Mouse (Mus musculus): ENCODE measurements at regions not wholly inside any gene's neighbourhood (a gene's known extent, or its start where the extent isn't known, plus 50 kb on each side); places are given as distances from the start of the nearest gene placed in this dataset.
"Not testable (repeated sequence)": the region's sequence is repeated elsewhere in the genome, so short reads cannot be mapped to it uniquely, and the experiment has no call there.

- peak; percentile 50 for ATAC-seq (ENCODE audit: low TSS enrichment)
These were observed 167.7 kb upstream of the Fam3c start for GRCm38 (mm10) chr6:22523582-22524234.

DNA sequence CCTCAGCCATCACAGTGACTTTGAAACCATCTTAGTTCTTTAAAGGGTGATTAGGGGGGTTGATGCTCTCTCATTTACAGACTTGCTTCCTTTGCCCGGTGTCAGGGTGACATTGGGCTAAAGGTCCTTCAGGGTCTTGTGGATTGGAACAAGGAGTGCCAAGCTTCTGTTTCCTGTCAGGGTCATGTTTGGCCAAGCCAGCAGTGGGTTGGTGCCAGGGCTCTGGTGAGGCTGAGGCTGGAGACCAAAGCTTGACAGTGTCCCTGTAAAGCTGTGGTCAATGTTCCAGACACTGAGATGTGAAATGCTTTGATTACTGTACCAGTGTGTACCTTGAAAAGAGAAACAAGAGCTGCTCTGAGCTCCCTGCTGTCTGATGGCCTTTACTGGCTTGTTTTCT, 150.8 kb upstream of the Fam3c start:
- no peak for ATAC-seq (ENCODE audit: low TSS enrichment)

DNA sequence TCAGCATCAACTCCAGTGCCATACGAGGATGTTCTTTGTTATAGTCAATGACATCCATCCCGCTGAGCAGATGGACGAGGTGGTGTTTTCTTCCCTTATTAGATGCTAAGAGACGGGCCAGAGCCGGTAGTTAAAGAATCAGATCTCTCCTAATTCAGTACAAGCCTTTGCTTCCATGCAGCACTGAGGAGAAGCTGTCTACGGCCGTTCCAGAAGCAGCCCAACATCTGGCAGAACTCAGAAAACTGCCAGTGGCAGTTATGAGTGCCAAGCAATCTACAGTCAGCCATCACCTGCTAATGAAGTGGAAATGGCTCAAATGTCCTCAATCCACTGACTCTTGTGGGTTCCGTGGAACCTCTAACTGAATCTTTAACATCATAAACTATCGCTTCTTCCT, 141.3 kb upstream of the Fam3c start:
- ATAC-seq (ENCODE audit: low TSS enrichment), result no peak

DNA sequence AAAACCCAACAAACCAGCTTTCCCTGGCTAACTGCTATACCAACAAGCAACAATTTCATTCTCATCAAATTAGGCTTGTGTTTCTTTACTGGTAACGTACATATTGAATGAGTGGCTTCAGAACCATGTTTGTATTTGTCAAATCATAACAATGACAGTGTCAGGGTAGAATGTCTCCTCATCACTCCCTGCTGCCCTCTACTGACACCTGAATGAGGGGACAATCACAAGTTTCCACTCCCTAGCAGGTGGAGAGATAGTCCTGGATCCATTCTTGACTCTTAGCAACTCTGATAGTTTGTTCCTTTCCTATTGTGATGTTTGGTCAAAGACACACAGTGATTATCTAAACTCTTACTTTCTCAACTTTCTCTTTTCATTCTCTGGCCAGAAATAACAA, 140.4 kb upstream of the Fam3c start:
- no peak for ATAC-seq (ENCODE audit: low TSS enrichment)

GRCm38 (mm10) chr6:22493632-22494260, 137.7 kb upstream of the Fam3c start:
- peak; percentile 88 for ATAC-seq (ENCODE audit: low TSS enrichment)

- no peak for ATAC-seq (ENCODE audit: low TSS enrichment)
These were observed 136.9 kb upstream of the Fam3c start for GRCm38 (mm10) chr6:22492896-22493295.

DNA sequence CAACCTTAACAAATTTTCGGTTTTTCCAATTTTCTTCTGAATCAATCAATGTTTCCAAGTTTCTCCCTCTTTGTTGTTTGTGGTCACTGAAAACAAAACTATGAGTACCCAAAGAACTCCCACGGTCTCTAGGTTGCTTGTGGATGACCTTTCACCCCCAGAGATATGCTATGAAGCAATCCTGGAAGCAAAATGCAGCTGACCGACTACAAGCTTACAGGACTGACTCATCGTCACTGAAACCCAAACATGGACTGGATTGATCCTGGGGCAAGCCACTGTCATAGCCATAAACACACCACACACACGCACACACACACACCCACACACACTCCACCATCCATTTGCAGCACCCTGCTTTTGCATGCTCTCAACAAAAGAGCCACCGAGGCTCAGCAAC, 134.7 kb upstream of the Fam3c start:
- ATAC-seq (ENCODE audit: low TSS enrichment), result no peak

DNA sequence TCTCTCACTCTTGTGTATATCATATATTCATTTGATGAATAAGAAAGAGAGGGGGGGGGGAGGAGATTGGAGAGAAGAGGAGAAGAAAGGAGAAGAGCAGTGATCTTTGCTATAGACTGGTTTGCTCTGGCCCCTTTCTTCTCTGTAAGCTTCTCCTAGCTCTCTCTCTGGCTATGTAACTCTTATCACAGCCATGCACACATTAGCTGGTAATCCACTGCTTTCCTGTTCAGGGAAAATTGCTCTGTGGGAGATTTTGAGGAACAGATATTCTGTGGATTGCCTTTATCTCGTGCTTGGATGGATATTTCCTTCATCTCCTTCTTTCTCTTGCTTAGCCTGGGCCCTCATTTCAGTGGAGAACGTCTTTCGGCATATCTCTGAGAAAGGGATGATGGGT, 131.4 kb upstream of the Fam3c start:
- ATAC-seq (ENCODE audit: low TSS enrichment), result no peak

- no peak for ATAC-seq (ENCODE audit: low TSS enrichment)
These were observed 129.9 kb upstream of the Fam3c start for GRCm38 (mm10) chr6:22485828-22486518.

DNA sequence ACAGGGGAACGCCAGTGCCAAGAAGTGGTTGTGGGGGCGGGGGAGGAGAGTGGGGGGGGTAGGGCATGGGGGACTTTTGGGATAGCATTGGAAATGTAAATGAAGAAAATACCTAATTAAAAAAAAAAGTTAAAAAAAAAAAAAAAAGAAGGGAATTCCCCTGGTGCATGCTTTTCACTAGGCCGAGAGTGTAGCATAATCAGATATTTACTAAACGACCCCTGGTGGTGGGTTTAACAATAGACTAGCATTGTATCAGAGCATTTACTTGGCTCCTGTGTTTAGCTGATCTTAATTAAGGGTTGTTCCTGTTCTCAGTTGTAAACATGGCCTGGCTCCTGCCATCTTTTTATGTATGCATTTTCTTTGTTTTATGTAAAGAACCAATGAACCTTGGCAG, 126.2 kb upstream of the Fam3c start:
- not testable (repeated sequence) for ATAC-seq (ENCODE audit: low TSS enrichment)

- ATAC-seq (ENCODE audit: low TSS enrichment), result peak; percentile 85
These were observed 118.6 kb upstream of the Fam3c start for GRCm38 (mm10) chr6:22474604-22475003.

- ATAC-seq (ENCODE audit: low TSS enrichment), result peak; percentile 98
These were observed 118.0 kb upstream of the Fam3c start for GRCm38 (mm10) chr6:22474011-22474410.

DNA sequence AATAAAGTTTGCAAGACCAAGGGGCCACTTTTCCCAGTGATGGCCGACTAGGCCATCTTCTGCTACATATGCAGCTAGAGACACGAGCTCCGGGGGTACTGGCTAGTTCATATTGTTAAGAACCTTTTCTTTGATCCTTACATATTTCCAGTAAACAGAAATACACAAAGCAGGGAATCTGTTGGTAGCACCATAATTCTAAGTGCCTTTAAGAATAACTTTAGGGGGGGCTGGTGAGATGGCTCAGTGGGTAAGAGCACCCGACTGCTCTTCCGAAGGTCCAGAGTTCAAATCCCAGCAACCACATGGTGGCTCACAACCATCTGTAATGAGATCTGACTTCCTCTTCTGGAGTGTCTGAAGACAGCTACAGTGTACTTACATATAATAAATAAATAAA, 116.4 kb upstream of the Fam3c start:
- not testable (repeated sequence) for ATAC-seq (ENCODE audit: low TSS enrichment)

GRCm38 (mm10) chr6:22467334-22467993, 111.4 kb upstream of the Fam3c start:
- ATAC-seq (ENCODE audit: low TSS enrichment), result no peak

DNA sequence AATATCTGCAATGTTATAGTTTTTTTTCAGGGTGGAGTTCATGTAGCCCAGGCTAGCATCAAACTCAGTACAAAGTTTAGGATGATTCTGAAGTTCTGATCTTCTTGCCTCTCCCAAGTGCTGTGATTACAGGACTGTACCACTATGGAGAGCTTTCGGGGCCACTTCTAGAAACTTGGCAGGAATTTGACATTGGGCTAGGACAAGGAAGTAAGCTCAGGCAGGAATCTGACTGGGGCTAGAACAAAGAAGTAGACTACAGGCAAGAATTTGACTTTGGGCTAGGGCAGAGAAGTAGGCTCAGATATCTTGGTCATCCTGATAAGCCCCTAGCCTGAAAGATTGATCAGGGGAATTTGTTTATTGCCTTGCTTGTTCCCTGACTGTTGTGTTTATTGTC, 109.9 kb upstream of the Fam3c start:
- no peak for ATAC-seq (ENCODE audit: low TSS enrichment)

- peak; percentile 20; the same call in 1 of the 2 replicates for ATAC-seq (ENCODE audit: low TSS enrichment)
These were observed 103.5 kb upstream of the Fam3c start for GRCm38 (mm10) chr6:22459440-22460016.

DNA sequence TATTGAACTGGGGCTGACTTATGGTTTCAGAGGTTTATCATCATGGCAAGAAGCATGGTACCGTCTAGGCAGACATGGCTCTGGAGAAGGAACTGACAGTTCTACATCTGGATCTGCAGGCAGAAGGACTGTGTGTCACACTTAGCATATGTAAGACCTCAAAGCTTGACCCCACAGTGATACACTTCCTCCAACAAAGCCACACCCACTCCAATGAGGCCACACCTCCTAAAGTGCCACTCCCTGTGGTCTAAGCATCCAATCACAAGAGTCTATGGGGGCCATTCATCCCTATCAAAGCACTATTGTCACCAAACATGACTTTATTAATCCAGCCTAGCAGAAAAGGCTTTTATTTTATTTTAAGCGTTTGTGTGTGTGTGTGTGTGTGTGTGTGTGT, 96.2 kb upstream of the Fam3c start:
- ATAC-seq (ENCODE audit: low TSS enrichment), result no peak

- no peak for ATAC-seq (ENCODE audit: low TSS enrichment)
These were observed 94.5 kb upstream of the Fam3c start for GRCm38 (mm10) chr6:22450501-22450900.

DNA sequence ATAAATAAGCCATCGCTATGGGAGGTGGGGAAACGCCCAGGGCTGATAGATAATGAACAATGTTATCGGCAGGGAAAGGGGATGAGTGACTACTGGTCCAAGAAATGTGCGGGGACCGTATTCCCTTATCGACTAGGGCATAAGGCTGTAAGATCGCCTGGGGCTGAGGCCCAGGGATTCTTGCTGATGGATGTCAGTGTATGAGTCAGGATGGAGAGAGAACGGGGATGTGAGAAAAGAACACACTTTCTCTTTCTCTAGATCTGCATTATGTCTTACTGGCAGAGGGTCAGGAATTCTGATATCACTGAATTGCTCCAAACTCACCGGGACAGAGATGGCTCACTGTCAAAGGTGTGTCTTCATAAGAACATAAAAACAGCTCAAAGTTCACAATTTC, 92.9 kb upstream of the Fam3c start:
- ATAC-seq (ENCODE audit: low TSS enrichment), result no peak

- no peak for ATAC-seq (ENCODE audit: low TSS enrichment)
These were observed 91.6 kb upstream of the Fam3c start for GRCm38 (mm10) chr6:22447636-22448035.

GRCm38 (mm10) chr6:22446621-22447310, 90.7 kb upstream of the Fam3c start:
- no peak for ATAC-seq (ENCODE audit: low TSS enrichment)

DNA sequence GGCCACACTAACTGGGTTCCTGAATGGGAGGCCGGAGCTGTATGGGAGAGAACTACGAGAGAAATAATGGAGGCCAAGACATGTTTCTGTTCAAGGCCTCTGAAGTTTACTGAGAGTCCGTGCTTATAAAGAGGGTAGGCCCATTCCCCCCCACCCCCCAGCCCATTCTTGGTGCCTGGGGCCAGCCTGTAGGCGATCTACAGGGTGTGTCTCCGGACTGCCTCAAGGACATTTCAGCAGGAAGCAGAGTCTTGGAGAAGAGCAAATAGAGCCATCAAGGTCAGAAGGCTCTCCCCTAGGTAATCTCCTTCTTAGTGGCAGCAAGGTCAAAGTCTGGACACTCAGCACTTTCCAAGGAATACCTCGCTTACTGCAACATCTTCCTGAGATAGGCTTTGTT, 88.8 kb upstream of the Fam3c start:
- ATAC-seq (ENCODE audit: low TSS enrichment), result not testable (repeated sequence)
